Mouse (Mus musculus): ENCODE data around the gene Ppm1g.

DNA sequence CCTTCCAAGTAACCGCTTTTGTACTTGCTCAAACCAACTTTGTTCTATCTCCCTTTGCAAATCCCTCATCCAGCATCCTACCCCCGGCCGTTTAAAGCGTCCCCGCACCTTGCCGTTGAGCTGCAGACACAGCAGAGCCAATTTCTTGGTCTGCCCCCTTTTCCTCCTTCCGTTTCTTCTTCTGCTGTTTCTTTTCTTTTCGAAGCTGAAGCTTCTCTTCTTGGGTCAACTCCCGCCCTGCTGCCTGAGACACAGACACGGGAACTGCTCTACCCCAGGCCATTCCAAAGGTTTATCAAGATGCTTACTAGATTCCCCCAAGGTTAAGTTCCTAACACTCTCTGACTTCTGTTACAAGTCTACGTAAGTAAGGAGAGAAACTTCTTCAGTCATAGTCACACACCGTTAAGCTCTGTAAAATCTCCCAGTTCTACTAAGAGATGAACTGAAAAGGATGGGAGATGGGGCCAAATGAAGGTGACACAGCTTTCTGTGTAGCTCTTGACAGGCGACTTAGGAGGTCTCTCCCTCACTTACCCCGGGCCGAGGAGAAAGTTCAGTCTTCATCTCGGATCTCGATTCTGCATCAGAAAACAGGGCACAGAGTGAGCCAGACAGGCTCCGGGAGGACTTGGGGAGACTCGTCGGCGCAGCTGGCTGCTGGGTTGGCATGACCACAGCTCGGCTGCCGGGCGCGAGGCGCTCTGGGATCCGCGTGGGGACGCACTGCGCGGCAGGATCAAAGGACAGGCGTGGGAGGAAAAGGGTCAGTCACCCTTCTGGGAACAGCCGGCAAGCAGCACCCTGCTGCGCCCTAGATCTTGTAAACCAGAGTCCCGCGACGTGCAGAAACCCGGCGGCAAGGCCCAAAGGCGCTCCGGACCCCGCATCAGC lies 28.2 kb downstream of the Ppm1g start:
- TF ChIP-seq CTCF (IDR thresholded peaks at IDR 0.05; ENCODE audit: insufficient read depth, low read length) (no peak), POLR2A (IDR thresholded peaks at IDR 0.05; ENCODE audit: borderline replicate concordance, extremely low read depth, low read depth, low read length) (no peak)

All from lung, adult 2 months (tissue).